Mouse (Mus musculus): ENCODE data around the gene Masp1. TPM values are rescaled to one million over a fixed set of nuclear protein-coding genes. Genes with fewer than 3 reads are reported as not detected.
A peak's percentile ranks its signal among the peaks of the same experiment; 100 is the strongest.

Masp1 gene
- polyA plus RNA-seq, 1 experiment from 2014 or later, result 21.6 TPM

GRCm38 (mm10) chr16:23458906-23459588 is 61.6 kb downstream of the Masp1 start:
- no peak overlapping the region for H3K9ac ChIP-seq (ENCODE audit: low read depth, low read length)
- no peaks in the 10 kb centered on the region for H3K9me3 ChIP-seq (ENCODE audit: control insufficient read depth, low read length)
- H3K27me3 ChIP-seq (replicated peaks; ENCODE audit: control insufficient read depth, insufficient read depth, low read length), result no peaks in the 10 kb centered on the region
- no peak overlapping the region for H3K4me3 ChIP-seq (ENCODE audit: low read depth, low read length)
- 53% methylated on average over 7 of the region's 7 CpGs for WGBS
- no peak overlapping the region for H3K4me2 ChIP-seq
- no peak overlapping the region for H3K27ac ChIP-seq (ENCODE audit: low read depth, low read length)
- H3K36me3 ChIP-seq (ENCODE audit: control insufficient read depth, insufficient read depth, low read length), result no peaks in the 10 kb centered on the region; the same call in 1 of the 2 replicates
- ATAC-seq (replicated peaks; ENCODE audit: low FRiP score) (no peak), DNase-seq (ENCODE audit: low spot score) (no peak)
- H3K4me1 ChIP-seq (replicated peaks; ENCODE audit: control insufficient read depth, insufficient read depth, low read length), result peaks cover 4% of the 10 kb centered on the region

- H3K4me2 ChIP-seq, result no peak overlapping the region
- no peak overlapping the region for H3K27ac ChIP-seq (ENCODE audit: low read depth, low read length)
- peaks cover 4% of the 10 kb centered on the region for H3K4me1 ChIP-seq (replicated peaks; ENCODE audit: control insufficient read depth, insufficient read depth, low read length)
- 50% methylated on average over 5 of the region's 5 CpGs for WGBS
- H3K36me3 ChIP-seq (ENCODE audit: control insufficient read depth, insufficient read depth, low read length), result no peaks in the 10 kb centered on the region; the same call in 1 of the 2 replicates
- no peak overlapping the region for H3K9ac ChIP-seq (ENCODE audit: low read depth, low read length)
- no peaks in the 10 kb centered on the region for H3K27me3 ChIP-seq (replicated peaks; ENCODE audit: control insufficient read depth, insufficient read depth, low read length)
- H3K4me3 ChIP-seq (ENCODE audit: low read depth, low read length), result no peak overlapping the region
- DNase-seq (ENCODE audit: low spot score), result no peak
- ATAC-seq (replicated peaks; ENCODE audit: low FRiP score), result no peak
- no peaks in the 10 kb centered on the region for H3K9me3 ChIP-seq (ENCODE audit: control insufficient read depth, low read length)
Observed at GRCm38 (mm10) chr16:23457338-23457737, 63.3 kb downstream of the Masp1 start.

GRCm38 (mm10) chr16:23456534-23456933 is 64.1 kb downstream of the Masp1 start:
- Histone ChIP-seq H3K9me3 (ENCODE audit: control insufficient read depth, low read length) (no peaks in the 10 kb centered on the region), H3K27me3 (replicated peaks; ENCODE audit: control insufficient read depth, insufficient read depth, low read length) (no peaks in the 10 kb centered on the region), H3K9ac (ENCODE audit: low read depth, low read length) (no peak overlapping the region), H3K4me2 (no peak overlapping the region), H3K27ac (ENCODE audit: low read depth, low read length) (no peak overlapping the region), H3K36me3 (ENCODE audit: control insufficient read depth, insufficient read depth, low read length) (no peaks in the 10 kb centered on the region; the same call in 1 of the 2 replicates), H3K4me1 (replicated peaks; ENCODE audit: control insufficient read depth, insufficient read depth, low read length) (peaks cover 4% of the 10 kb centered on the region), H3K4me3 (ENCODE audit: low read depth, low read length) (no peak overlapping the region)
- WGBS, result 62% methylated on average over 3 of the region's 3 CpGs
- no peak for DNase-seq (ENCODE audit: low spot score)
- ATAC-seq (replicated peaks; ENCODE audit: low FRiP score), result no peak

- Histone ChIP-seq H3K4me3 (ENCODE audit: low read depth, low read length) (no peak overlapping the region), H3K27me3 (replicated peaks; ENCODE audit: control insufficient read depth, insufficient read depth, low read length) (no peaks in the 10 kb centered on the region), H3K36me3 (ENCODE audit: control insufficient read depth, insufficient read depth, low read length) (no peaks in the 10 kb centered on the region; the same call in 1 of the 2 replicates), H3K9me3 (ENCODE audit: control insufficient read depth, low read length) (no peaks in the 10 kb centered on the region), H3K4me1 (replicated peaks; ENCODE audit: control insufficient read depth, insufficient read depth, low read length) (peaks cover 4% of the 10 kb centered on the region), H3K9ac (ENCODE audit: low read depth, low read length) (no peak overlapping the region), H3K27ac (ENCODE audit: low read depth, low read length) (no peak overlapping the region), H3K4me2 (no peak overlapping the region)
- DNase-seq (ENCODE audit: low spot score) (no peak), ATAC-seq (replicated peaks; ENCODE audit: low FRiP score) (no peak)
- 82% methylated on average over 6 of the region's 6 CpGs for WGBS
Observed at GRCm38 (mm10) chr16:23454376-23454775, 66.2 kb downstream of the Masp1 start.

GRCm38 (mm10) chr16:23452476-23452875 is 68.1 kb downstream of the Masp1 start:
- Histone ChIP-seq H3K27me3 (replicated peaks; ENCODE audit: control insufficient read depth, insufficient read depth, low read length) (no peaks in the 10 kb centered on the region), H3K9ac (ENCODE audit: low read depth, low read length) (no peak overlapping the region), H3K36me3 (ENCODE audit: control insufficient read depth, insufficient read depth, low read length) (no peaks in the 10 kb centered on the region), H3K9me3 (ENCODE audit: control insufficient read depth, low read length) (no peaks in the 10 kb centered on the region), H3K27ac (ENCODE audit: low read depth, low read length) (no peak overlapping the region), H3K4me2 (no peak overlapping the region), H3K4me3 (ENCODE audit: low read depth, low read length) (no peak overlapping the region), H3K4me1 (replicated peaks; ENCODE audit: control insufficient read depth, insufficient read depth, low read length) (peaks cover 4% of the 10 kb centered on the region)
- peak; percentile 48 for DNase-seq (ENCODE audit: low spot score)
- WGBS, result 14% methylated on average over 3 of the region's 3 CpGs
- ATAC-seq (replicated peaks; ENCODE audit: low FRiP score), result 0 out of 2 replicates have a peak, but pooled peaks have one; percentile 18

- no peaks in the 10 kb centered on the region for H3K27me3 ChIP-seq (replicated peaks; ENCODE audit: control insufficient read depth, insufficient read depth, low read length)
- no peak for ATAC-seq (replicated peaks; ENCODE audit: low FRiP score)
- H3K9ac ChIP-seq (ENCODE audit: low read depth, low read length), result no peak overlapping the region
- H3K9me3 ChIP-seq (ENCODE audit: control insufficient read depth, low read length), result no peaks in the 10 kb centered on the region
- no peaks in the 10 kb centered on the region for H3K4me1 ChIP-seq (replicated peaks; ENCODE audit: control insufficient read depth, insufficient read depth, low read length)
- H3K4me3 ChIP-seq (ENCODE audit: low read depth, low read length), result no peak overlapping the region
- 84% methylated on average over 4 of the region's 4 CpGs for WGBS
- H3K36me3 ChIP-seq (ENCODE audit: control insufficient read depth, insufficient read depth, low read length), result no peaks in the 10 kb centered on the region
- DNase-seq (ENCODE audit: low spot score), result no peak
- H3K4me2 ChIP-seq, result no peak overlapping the region
- H3K27ac ChIP-seq (ENCODE audit: low read depth, low read length), result no peak overlapping the region
Observed at GRCm38 (mm10) chr16:23450816-23451215, 69.8 kb downstream of the Masp1 start.

- H3K9ac ChIP-seq (ENCODE audit: low read depth, low read length), result no peak overlapping the region
- no peak overlapping the region for H3K4me2 ChIP-seq
- no peaks in the 10 kb centered on the region for H3K9me3 ChIP-seq (ENCODE audit: control insufficient read depth, low read length)
- H3K27me3 ChIP-seq (replicated peaks; ENCODE audit: control insufficient read depth, insufficient read depth, low read length), result no peaks in the 10 kb centered on the region
- no peaks in the 10 kb centered on the region for H3K4me1 ChIP-seq (replicated peaks; ENCODE audit: control insufficient read depth, insufficient read depth, low read length)
- WGBS, result 71% methylated on average over 2 of the region's 2 CpGs
- no peaks in the 10 kb centered on the region for H3K36me3 ChIP-seq (ENCODE audit: control insufficient read depth, insufficient read depth, low read length)
- H3K4me3 ChIP-seq (ENCODE audit: low read depth, low read length), result no peak overlapping the region
- DNase-seq (ENCODE audit: low spot score), result no peak
- H3K27ac ChIP-seq (ENCODE audit: low read depth, low read length), result no peak overlapping the region
- no peak for ATAC-seq (replicated peaks; ENCODE audit: low FRiP score)
Observed at GRCm38 (mm10) chr16:23449946-23450345, 70.7 kb downstream of the Masp1 start.

- Histone ChIP-seq H3K36me3 (ENCODE audit: control insufficient read depth, insufficient read depth, low read length) (no peaks in the 10 kb centered on the region), H3K4me1 (replicated peaks; ENCODE audit: control insufficient read depth, insufficient read depth, low read length) (no peaks in the 10 kb centered on the region), H3K27me3 (replicated peaks; ENCODE audit: control insufficient read depth, insufficient read depth, low read length) (no peaks in the 10 kb centered on the region), H3K27ac (ENCODE audit: low read depth, low read length) (no peak overlapping the region), H3K4me3 (ENCODE audit: low read depth, low read length) (no peak overlapping the region), H3K4me2 (no peak overlapping the region), H3K9ac (ENCODE audit: low read depth, low read length) (no peak overlapping the region), H3K9me3 (ENCODE audit: control insufficient read depth, low read length) (no peaks in the 10 kb centered on the region)
- WGBS, result 86% methylated on average over 4 of the region's 4 CpGs
- DNase-seq (ENCODE audit: low spot score) (no peak), ATAC-seq (replicated peaks; ENCODE audit: low FRiP score) (no peak)
Observed at GRCm38 (mm10) chr16:23444231-23444630, 76.4 kb downstream of the Masp1 start.

All from liver, embryonic 11.5 days (tissue).